Mouse (Mus musculus): ENCODE results near the gene Cckbr. TPM values are rescaled to one million over a fixed set of nuclear protein-coding genes. Genes with fewer than 3 reads are reported as not detected.
"Not testable (repeated sequence)": the region's sequence is repeated elsewhere in the genome, so short reads cannot be mapped to it uniquely, and the experiment has no call there.

Cckbr gene
- polyA plus RNA-seq, 1 experiment from 2014 or later: 0.25 TPM

GRCm38 (mm10) chr7:105437979-105438772 is 12.6 kb downstream of the Cckbr start:
- Histone ChIP-seq H3K27me3 (ENCODE audit: insufficient read depth, low read length) (no peaks in the 10 kb centered on the region), H3K4me1 (ENCODE audit: insufficient read depth) (no peaks in the 10 kb centered on the region), H3K4me2 (no peak overlapping the region), H3K4me3 (ENCODE audit: low read depth, low read length) (no peak overlapping the region), H3K27ac (ENCODE audit: low read depth) (no peak overlapping the region), H3K36me3 (ENCODE audit: insufficient read depth) (no peaks in the 10 kb centered on the region), H3K9me3 (ENCODE audit: low read depth, low read length) (no peaks in the 10 kb centered on the region), H3K9ac (no peak overlapping the region)
- DNase-seq (peak; percentile 69), ATAC-seq (ENCODE audit: insufficient read depth) (peak; percentile 78)
- WGBS: 41% methylated on average over 7 of the region's 7 CpGs
- no peak for TF ChIP-seq CTCF (IDR thresholded peaks at IDR 0.05; ENCODE audit: low read depth)

DNA sequence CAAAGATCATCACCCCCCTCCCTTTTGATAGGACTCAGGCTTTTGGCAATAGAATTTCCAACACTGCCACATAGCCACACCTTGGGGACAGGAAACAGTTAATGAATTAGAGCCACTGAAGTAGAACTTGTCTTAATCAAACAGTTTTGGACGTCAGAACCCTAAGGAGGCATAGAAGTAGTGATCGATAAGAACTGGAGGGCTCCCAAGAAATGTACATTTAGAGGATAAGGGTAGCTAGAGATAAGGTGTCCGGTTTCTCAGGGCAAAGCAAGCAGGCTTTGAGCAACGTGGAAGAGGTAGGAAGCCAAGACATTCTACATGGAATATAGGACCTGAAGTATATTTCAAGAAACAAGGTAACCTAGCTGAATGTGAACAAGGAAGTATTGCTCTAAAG is 15.9 kb downstream of the Cckbr start:
- no peaks in the 10 kb centered on the region for H3K36me3 ChIP-seq (ENCODE audit: insufficient read depth)
- no peak for TF ChIP-seq CTCF (IDR thresholded peaks at IDR 0.05; ENCODE audit: low read depth)
- DNase-seq (no peak), ATAC-seq (ENCODE audit: insufficient read depth) (no peak)
- H3K9me3 ChIP-seq (ENCODE audit: low read depth, low read length): no peaks in the 10 kb centered on the region
- H3K9ac ChIP-seq: no peak overlapping the region
- no peak overlapping the region for H3K27ac ChIP-seq (ENCODE audit: low read depth)
- H3K4me1 ChIP-seq (ENCODE audit: insufficient read depth): no peaks in the 10 kb centered on the region
- H3K27me3 ChIP-seq (ENCODE audit: insufficient read depth, low read length): no peaks in the 10 kb centered on the region
- 27% methylated on average over 4 of the region's 4 CpGs for whole genome bisulfite sequencing
- H3K4me3 ChIP-seq (ENCODE audit: low read depth, low read length): no peak overlapping the region
- H3K4me2 ChIP-seq: no peak overlapping the region

- no peaks in the 10 kb centered on the region for H3K36me3 ChIP-seq (ENCODE audit: insufficient read depth)
- 64% methylated on average over 3 of the region's 3 CpGs for WGBS
- H3K27me3 ChIP-seq (ENCODE audit: insufficient read depth, low read length): no peaks in the 10 kb centered on the region
- DNase-seq (no peak), ATAC-seq (ENCODE audit: insufficient read depth) (no peak)
- no peak for TF ChIP-seq CTCF (IDR thresholded peaks at IDR 0.05; ENCODE audit: low read depth)
- H3K9me3 ChIP-seq (ENCODE audit: low read depth, low read length): no peaks in the 10 kb centered on the region
- H3K4me3 ChIP-seq (ENCODE audit: low read depth, low read length): no peak overlapping the region
- H3K27ac ChIP-seq (ENCODE audit: low read depth): no peak overlapping the region
- H3K4me1 ChIP-seq (ENCODE audit: insufficient read depth): no peaks in the 10 kb centered on the region
- H3K9ac ChIP-seq: no peak overlapping the region
- no peak overlapping the region for H3K4me2 ChIP-seq
These were observed 19.5 kb downstream of the Cckbr start for GRCm38 (mm10) chr7:105445076-105445475.

GRCm38 (mm10) chr7:105453345-105453744 is 27.8 kb downstream of the Cckbr start:
- 89% methylated on average over 4 of the region's 4 CpGs for WGBS
- not testable (repeated sequence) for DNase-seq; H3K36me3 ChIP-seq (ENCODE audit: insufficient read depth); H3K27me3 ChIP-seq (ENCODE audit: insufficient read depth, low read length); H3K9me3 ChIP-seq (ENCODE audit: low read depth, low read length); H3K4me3 ChIP-seq (ENCODE audit: low read depth, low read length); H3K4me1 ChIP-seq (ENCODE audit: insufficient read depth); ATAC-seq (ENCODE audit: insufficient read depth); H3K4me2 ChIP-seq; H3K27ac ChIP-seq (ENCODE audit: low read depth); H3K9ac ChIP-seq

- no peaks in the 10 kb centered on the region for H3K9me3 ChIP-seq (ENCODE audit: low read depth, low read length)
- H3K4me2 ChIP-seq: no peak overlapping the region
- H3K27ac ChIP-seq (ENCODE audit: low read depth): no peak overlapping the region
- no peak for TF ChIP-seq CTCF (IDR thresholded peaks at IDR 0.05; ENCODE audit: low read depth)
- no peaks in the 10 kb centered on the region for H3K36me3 ChIP-seq (ENCODE audit: insufficient read depth)
- H3K4me1 ChIP-seq (ENCODE audit: insufficient read depth): no peaks in the 10 kb centered on the region
- DNase-seq: no peak
- no peaks in the 10 kb centered on the region for H3K27me3 ChIP-seq (ENCODE audit: insufficient read depth, low read length)
- H3K9ac ChIP-seq: no peak overlapping the region
- no peak for ATAC-seq (ENCODE audit: insufficient read depth)
- no peak overlapping the region for H3K4me3 ChIP-seq (ENCODE audit: low read depth, low read length)
These were observed 33.0 kb downstream of the Cckbr start for GRCm38 (mm10) chr7:105458546-105458945.

DNA sequence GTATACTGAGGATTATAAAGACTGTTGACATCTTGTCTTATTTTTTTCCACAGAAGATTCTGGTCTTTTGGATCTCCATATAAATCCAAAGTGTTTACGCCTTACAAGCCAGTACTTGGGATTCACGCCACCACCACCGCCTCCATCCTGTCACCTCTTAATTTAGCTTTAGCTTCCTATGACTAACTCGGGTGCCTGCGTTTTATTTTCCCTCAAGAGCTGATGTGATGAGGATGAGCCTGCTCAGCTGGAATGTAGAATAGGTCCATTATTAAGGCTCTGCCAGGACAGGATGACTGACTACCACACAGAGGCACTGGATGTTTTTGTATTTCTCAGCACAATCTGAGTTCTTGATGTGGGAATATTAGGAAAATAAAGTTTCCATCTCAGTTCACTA is 40.0 kb downstream of the Cckbr start:
- H3K9ac ChIP-seq; H3K4me2 ChIP-seq; H3K36me3 ChIP-seq (ENCODE audit: insufficient read depth); DNase-seq; ATAC-seq (ENCODE audit: insufficient read depth); H3K4me3 ChIP-seq (ENCODE audit: low read depth, low read length); H3K4me1 ChIP-seq (ENCODE audit: insufficient read depth); H3K27me3 ChIP-seq (ENCODE audit: insufficient read depth, low read length); H3K27ac ChIP-seq (ENCODE audit: low read depth); H3K9me3 ChIP-seq (ENCODE audit: low read depth, low read length): not testable (repeated sequence)
- WGBS: 63% methylated on average over 5 of the region's 5 CpGs

DNA sequence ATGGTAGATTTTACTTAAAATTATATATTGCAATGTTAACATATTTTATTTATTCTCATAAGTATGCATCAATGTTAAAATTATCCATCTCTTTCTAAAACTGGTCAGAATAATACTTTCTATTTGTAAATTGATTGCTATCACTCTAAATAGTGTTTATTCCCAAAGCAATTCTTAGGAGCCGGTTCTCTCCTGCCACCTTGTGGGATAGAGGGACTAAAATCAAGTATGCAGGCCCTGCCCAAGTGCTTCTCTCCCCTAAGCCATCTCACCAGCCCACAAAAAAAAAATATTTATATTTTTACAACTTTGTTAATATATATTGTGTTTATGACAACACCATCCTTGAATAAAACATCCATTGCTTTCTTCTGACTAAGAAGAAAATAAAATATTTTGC is 47.1 kb downstream of the Cckbr start:
- TF ChIP-seq CTCF (IDR thresholded peaks at IDR 0.05; ENCODE audit: low read depth): 0 out of 2 replicates have a peak, but pooled peaks have one; percentile 15
- ATAC-seq (ENCODE audit: insufficient read depth): no peak
- H3K4me1 ChIP-seq (ENCODE audit: insufficient read depth): no peaks in the 10 kb centered on the region
- H3K27me3 ChIP-seq (ENCODE audit: insufficient read depth, low read length): no peaks in the 10 kb centered on the region
- H3K9ac ChIP-seq: no peak overlapping the region
- no peaks in the 10 kb centered on the region for H3K9me3 ChIP-seq (ENCODE audit: low read depth, low read length)
- H3K27ac ChIP-seq (ENCODE audit: low read depth): no peak overlapping the region
- DNase-seq: peak; percentile 39
- no peaks in the 10 kb centered on the region for H3K36me3 ChIP-seq (ENCODE audit: insufficient read depth)
- WGBS: 43% methylated on average over 1 of the region's 1 CpGs
- no peak overlapping the region for H3K4me2 ChIP-seq
- no peak overlapping the region for H3K4me3 ChIP-seq (ENCODE audit: low read depth, low read length)

All from lung, embryonic 14.5 days (tissue).